Mouse (Mus musculus): ENCODE results near the gene Lonp2. TPM values are rescaled to one million over a fixed set of nuclear protein-coding genes. Genes with fewer than 3 reads are reported as not detected.

Lonp2 gene
- polyA plus RNA-seq, 1 experiment from 2014 or later, result 56.1 TPM

- WGBS, result 82% methylated on average over 1 of the region's 1 CpGs
- no peak overlapping the region for H3K4me2 ChIP-seq (ENCODE audit: low read depth, low read length)
- H3K27ac ChIP-seq (ENCODE audit: low read length), result no peak overlapping the region
- no peaks in the 10 kb centered on the region for H3K9me3 ChIP-seq (ENCODE audit: control insufficient read depth, low read length)
- no peaks in the 10 kb centered on the region for H3K27me3 ChIP-seq (ENCODE audit: control insufficient read depth, insufficient read depth, low read depth, low read length)
- H3K4me3 ChIP-seq (ENCODE audit: low read length), result no peak overlapping the region
- H3K36me3 ChIP-seq (ENCODE audit: control insufficient read depth, insufficient read depth, low read length), result no peaks in the 10 kb centered on the region
- no peak for ATAC-seq (ENCODE audit: low read depth)
- H3K9ac ChIP-seq (ENCODE audit: low read length), result no peak overlapping the region
- no peaks in the 10 kb centered on the region for H3K4me1 ChIP-seq (replicated peaks; ENCODE audit: control insufficient read depth, insufficient read depth, low read length)
Observed at GRCm38 (mm10) chr8:86694011-86694410, 70.2 kb downstream of the Lonp2 start.

GRCm38 (mm10) chr8:86695703-86696102, 71.9 kb downstream of the Lonp2 start:
- Histone ChIP-seq H3K27me3 (ENCODE audit: control insufficient read depth, insufficient read depth, low read depth, low read length) (no peaks in the 10 kb centered on the region), H3K4me2 (ENCODE audit: low read depth, low read length) (no peak overlapping the region), H3K36me3 (ENCODE audit: control insufficient read depth, insufficient read depth, low read length) (no peaks in the 10 kb centered on the region), H3K9me3 (ENCODE audit: control insufficient read depth, low read length) (no peaks in the 10 kb centered on the region), H3K4me1 (replicated peaks; ENCODE audit: control insufficient read depth, insufficient read depth, low read length) (no peaks in the 10 kb centered on the region), H3K4me3 (ENCODE audit: low read length) (no peak overlapping the region), H3K27ac (ENCODE audit: low read length) (no peak overlapping the region), H3K9ac (ENCODE audit: low read length) (no peak overlapping the region)
- WGBS, result 85% methylated on average over 2 of the region's 2 CpGs
- ATAC-seq (ENCODE audit: low read depth), result no peak

DNA sequence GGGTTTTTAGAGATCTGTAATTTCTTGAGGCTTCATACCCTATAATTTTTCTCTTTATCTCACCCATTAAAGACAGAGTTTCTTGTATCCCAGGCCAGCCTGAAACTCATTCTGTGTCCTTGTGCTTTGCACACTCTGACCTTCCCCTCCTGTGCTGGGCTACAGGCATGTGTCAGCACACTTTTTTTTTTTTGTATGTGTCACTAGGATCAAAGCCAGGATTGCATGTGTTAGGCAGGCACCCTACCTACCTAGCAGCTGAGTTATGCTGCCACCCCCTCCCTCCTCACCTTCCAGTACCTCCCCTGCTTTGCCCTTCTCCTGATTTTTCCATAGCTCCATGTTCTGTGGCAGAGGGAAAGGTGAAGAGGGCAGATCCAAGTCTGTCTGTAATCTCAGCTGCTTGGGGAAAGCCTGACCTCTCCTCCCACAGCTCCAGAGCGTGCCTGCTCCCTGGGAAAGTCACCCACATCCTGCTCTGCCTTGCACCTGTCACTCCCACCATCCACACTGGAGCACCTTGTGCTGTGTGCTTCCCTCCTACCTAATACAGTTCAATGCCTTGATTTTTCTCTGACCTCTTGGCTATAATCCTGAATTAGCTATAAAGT, 75.1 kb downstream of the Lonp2 start:
- WGBS, result 67% methylated on average over 1 of the region's 1 CpGs
- H3K4me1 ChIP-seq (replicated peaks; ENCODE audit: control insufficient read depth, insufficient read depth, low read length), result no peaks in the 10 kb centered on the region
- no peaks in the 10 kb centered on the region for H3K9me3 ChIP-seq (ENCODE audit: control insufficient read depth, low read length)
- H3K4me2 ChIP-seq (ENCODE audit: low read depth, low read length), result no peak overlapping the region
- ATAC-seq (ENCODE audit: low read depth), result no peak
- H3K27ac ChIP-seq (ENCODE audit: low read length), result no peak overlapping the region
- no peaks in the 10 kb centered on the region for H3K27me3 ChIP-seq (ENCODE audit: control insufficient read depth, insufficient read depth, low read depth, low read length)
- H3K36me3 ChIP-seq (ENCODE audit: control insufficient read depth, insufficient read depth, low read length), result no peaks in the 10 kb centered on the region
- H3K9ac ChIP-seq (ENCODE audit: low read length), result no peak overlapping the region
- H3K4me3 ChIP-seq (ENCODE audit: low read length), result no peak overlapping the region

GRCm38 (mm10) chr8:86699471-86699870, 75.6 kb downstream of the Lonp2 start:
- no peaks in the 10 kb centered on the region for H3K36me3 ChIP-seq (ENCODE audit: control insufficient read depth, insufficient read depth, low read length)
- H3K4me2 ChIP-seq (ENCODE audit: low read depth, low read length), result no peak overlapping the region
- 81% methylated on average over 12 of the region's 12 CpGs for WGBS
- no peak overlapping the region for H3K9ac ChIP-seq (ENCODE audit: low read length)
- no peaks in the 10 kb centered on the region for H3K4me1 ChIP-seq (replicated peaks; ENCODE audit: control insufficient read depth, insufficient read depth, low read length)
- no peak for ATAC-seq (ENCODE audit: low read depth)
- no peaks in the 10 kb centered on the region for H3K27me3 ChIP-seq (ENCODE audit: control insufficient read depth, insufficient read depth, low read depth, low read length)
- H3K4me3 ChIP-seq (ENCODE audit: low read length), result no peak overlapping the region
- no peak overlapping the region for H3K27ac ChIP-seq (ENCODE audit: low read length)
- H3K9me3 ChIP-seq (ENCODE audit: control insufficient read depth, low read length), result no peaks in the 10 kb centered on the region

DNA sequence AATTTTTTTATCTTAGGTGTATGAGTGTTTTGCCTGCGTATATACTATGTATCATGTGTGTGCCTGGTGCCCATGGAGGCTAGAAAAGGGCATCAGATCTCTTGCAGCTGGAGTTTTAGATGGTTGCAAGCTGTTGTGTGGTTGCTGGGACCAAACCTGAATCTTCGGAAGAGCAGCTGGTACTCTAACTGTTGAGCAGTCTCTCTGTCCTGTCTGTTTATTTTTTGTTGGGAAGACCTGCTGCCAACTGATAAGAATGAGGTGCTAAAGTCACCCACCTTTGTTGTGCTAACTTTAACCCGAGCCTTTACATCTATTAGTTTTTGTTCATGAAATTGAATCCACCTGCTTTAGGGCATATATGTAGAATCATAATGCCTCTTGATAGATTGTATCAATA, 78.6 kb downstream of the Lonp2 start:
- no peaks in the 10 kb centered on the region for H3K4me1 ChIP-seq (replicated peaks; ENCODE audit: control insufficient read depth, insufficient read depth, low read length)
- no peak overlapping the region for H3K9ac ChIP-seq (ENCODE audit: low read length)
- no peak overlapping the region for H3K27ac ChIP-seq (ENCODE audit: low read length)
- H3K4me2 ChIP-seq (ENCODE audit: low read depth, low read length), result no peak overlapping the region
- H3K4me3 ChIP-seq (ENCODE audit: low read length), result no peak overlapping the region
- H3K36me3 ChIP-seq (ENCODE audit: control insufficient read depth, insufficient read depth, low read length), result no peaks in the 10 kb centered on the region
- ATAC-seq (ENCODE audit: low read depth), result no peak
- no peaks in the 10 kb centered on the region for H3K9me3 ChIP-seq (ENCODE audit: control insufficient read depth, low read length)
- 61% methylated on average over 3 of the region's 3 CpGs for WGBS
- no peaks in the 10 kb centered on the region for H3K27me3 ChIP-seq (ENCODE audit: control insufficient read depth, insufficient read depth, low read depth, low read length)

GRCm38 (mm10) chr8:86705317-86705716, 81.5 kb downstream of the Lonp2 start:
- Histone ChIP-seq H3K4me3 (ENCODE audit: low read length) (no peak overlapping the region), H3K27me3 (ENCODE audit: control insufficient read depth, insufficient read depth, low read depth, low read length) (no peaks in the 10 kb centered on the region), H3K9me3 (ENCODE audit: control insufficient read depth, low read length) (no peaks in the 10 kb centered on the region), H3K27ac (ENCODE audit: low read length) (no peak overlapping the region), H3K36me3 (ENCODE audit: control insufficient read depth, insufficient read depth, low read length) (no peaks in the 10 kb centered on the region; the same call in 1 of the 2 replicates), H3K4me1 (replicated peaks; ENCODE audit: control insufficient read depth, insufficient read depth, low read length) (no peaks in the 10 kb centered on the region), H3K4me2 (ENCODE audit: low read depth, low read length) (no peak overlapping the region), H3K9ac (ENCODE audit: low read length) (no peak overlapping the region)
- 78% methylated on average over 3 of the region's 3 CpGs for WGBS
- ATAC-seq (ENCODE audit: low read depth), result no peak

DNA sequence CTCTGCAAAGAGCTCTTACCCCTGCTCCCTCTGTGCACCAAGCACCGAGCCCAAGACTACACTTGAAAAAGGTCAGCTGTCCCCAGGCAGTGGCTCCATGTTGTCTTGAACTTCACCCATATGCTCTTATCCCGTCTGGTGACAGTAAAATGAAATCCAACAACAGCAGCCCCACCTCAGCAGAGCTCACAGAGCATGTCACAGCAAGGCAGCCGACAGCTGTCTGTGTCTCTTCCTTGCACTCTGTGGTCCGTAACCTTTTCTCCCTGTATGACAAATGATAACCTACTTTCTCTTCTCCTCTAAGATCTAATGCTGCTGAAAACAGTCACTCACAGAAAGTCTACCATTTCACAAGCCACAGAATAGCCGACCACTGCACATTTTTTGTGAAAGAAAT, 82.9 kb downstream of the Lonp2 start:
- 70% methylated on average over 5 of the region's 5 CpGs for WGBS
- no peak overlapping the region for H3K4me3 ChIP-seq (ENCODE audit: low read length)

DNA sequence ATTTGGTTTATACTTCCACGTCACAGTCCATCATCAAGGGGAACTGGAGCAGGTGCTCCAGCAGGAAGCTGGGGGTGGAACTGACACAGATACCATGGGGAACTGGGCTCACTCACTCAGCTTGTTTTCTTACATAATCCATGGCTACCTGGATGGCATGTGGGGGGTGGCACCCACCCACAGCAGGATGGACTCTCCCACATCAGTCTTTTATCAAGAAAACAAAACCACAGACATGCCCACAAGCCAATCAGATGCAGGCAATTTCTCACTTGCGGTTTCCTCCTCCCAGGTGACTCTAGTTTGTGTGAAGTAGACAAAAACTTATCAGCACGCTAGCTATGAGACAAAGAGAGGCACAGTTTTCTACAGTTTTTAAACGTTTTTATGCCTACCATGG, 84.0 kb downstream of the Lonp2 start:
- Histone ChIP-seq H3K27me3 (ENCODE audit: control insufficient read depth, insufficient read depth, low read depth, low read length) (no peaks in the 10 kb centered on the region), H3K4me2 (ENCODE audit: low read depth, low read length) (no peak overlapping the region), H3K36me3 (ENCODE audit: control insufficient read depth, insufficient read depth, low read length) (peaks cover 2% of the 10 kb centered on the region; the same call in 1 of the 2 replicates), H3K27ac (ENCODE audit: low read length) (no peak overlapping the region), H3K9me3 (ENCODE audit: control insufficient read depth, low read length) (no peaks in the 10 kb centered on the region), H3K4me3 (ENCODE audit: low read length) (no peak overlapping the region), H3K4me1 (replicated peaks; ENCODE audit: control insufficient read depth, insufficient read depth, low read length) (no peaks in the 10 kb centered on the region), H3K9ac (ENCODE audit: low read length) (no peak overlapping the region)
- no peak for ATAC-seq (ENCODE audit: low read depth)
- WGBS, result 59% methylated on average over 4 of the region's 4 CpGs

More for the DNA sequence above, 82.9 kb downstream of the Lonp2 start:
- no peak overlapping the region for H3K9ac ChIP-seq (ENCODE audit: low read length)
- peaks cover 2% of the 10 kb centered on the region; the same call in 1 of the 2 replicates for H3K36me3 ChIP-seq (ENCODE audit: control insufficient read depth, insufficient read depth, low read length)
- H3K27ac ChIP-seq (ENCODE audit: low read length), result no peak overlapping the region
- ATAC-seq (ENCODE audit: low read depth), result no peak
- no peak overlapping the region for H3K4me2 ChIP-seq (ENCODE audit: low read depth, low read length)
- H3K4me1 ChIP-seq (replicated peaks; ENCODE audit: control insufficient read depth, insufficient read depth, low read length), result no peaks in the 10 kb centered on the region
- no peaks in the 10 kb centered on the region for H3K27me3 ChIP-seq (ENCODE audit: control insufficient read depth, insufficient read depth, low read depth, low read length)
- no peaks in the 10 kb centered on the region for H3K9me3 ChIP-seq (ENCODE audit: control insufficient read depth, low read length)

DNA sequence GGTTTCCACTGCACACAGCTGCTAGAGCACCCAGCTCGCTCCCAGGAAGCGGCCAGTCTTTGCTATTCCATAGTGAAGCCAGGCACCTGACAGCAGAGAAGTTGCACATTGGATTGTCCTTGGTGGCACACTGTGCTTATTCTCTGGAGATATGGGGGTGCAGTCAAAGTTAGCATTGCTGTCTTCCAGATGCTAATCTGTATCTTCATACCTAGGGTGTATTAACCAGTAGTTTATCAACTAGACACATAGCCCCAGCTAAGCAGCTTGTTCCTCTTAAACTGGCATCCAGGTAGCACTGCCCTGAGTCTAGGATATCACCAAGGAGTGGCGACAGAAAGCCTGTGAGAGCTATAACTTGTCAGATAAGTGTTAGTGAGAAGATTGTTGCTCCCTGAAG, 88.8 kb downstream of the Lonp2 start:
- Histone ChIP-seq H3K9me3 (ENCODE audit: control insufficient read depth, low read length) (no peaks in the 10 kb centered on the region), H3K4me2 (ENCODE audit: low read depth, low read length) (no peak overlapping the region), H3K4me3 (ENCODE audit: low read length) (no peak overlapping the region), H3K27me3 (ENCODE audit: control insufficient read depth, insufficient read depth, low read depth, low read length) (no peaks in the 10 kb centered on the region), H3K36me3 (ENCODE audit: control insufficient read depth, insufficient read depth, low read length) (peaks cover 2% of the 10 kb centered on the region; the same call in 1 of the 2 replicates), H3K9ac (ENCODE audit: low read length) (no peak overlapping the region), H3K4me1 (replicated peaks; ENCODE audit: control insufficient read depth, insufficient read depth, low read length) (no peaks in the 10 kb centered on the region), H3K27ac (ENCODE audit: low read length) (no peak overlapping the region)
- 76% methylated on average over 3 of the region's 3 CpGs for WGBS
- ATAC-seq (ENCODE audit: low read depth), result no peak
